Mouse (Mus musculus) neural tube, embryonic 15.5 days (tissue): ENCODE data around the gene Meox2. TPM values are rescaled to one million over a fixed set of nuclear protein-coding genes. Genes with fewer than 3 reads are reported as not detected.

Experiments used
- ATAC-seq: fragments of 200-750 bp; cut with Nextera tagmentation; 2 replicates; pipeline ENCODE4 v1.8.0; 2017; ENCODE audit warnings: mild to moderate bottlenecking, moderate TSS enrichment, moderate library complexity; ENCODE audit not compliant: low FRiP score
- H3K27ac ChIP-seq: fragments of 300-500 bp; sonication (generic); replicated peaks from 2 replicates; pipeline ENCODE4 v1.5.1; 2015; ENCODE audit warnings: mild to moderate bottlenecking, inconsistent platforms
- H3K27me3 ChIP-seq: fragments of 300-500 bp; sonication (generic); replicated peaks from 2 replicates; pipeline ENCODE4 v1.6.1; 2015; ENCODE audit warnings: inconsistent platforms
- H3K36me3 ChIP-seq: fragments of 300-500 bp; sonication (generic); 2 replicates; pipeline ENCODE4 v1.6.1; 2015; ENCODE audit warnings: inconsistent platforms
- H3K4me1 ChIP-seq: fragments of 300-500 bp; sonication (generic); 2 replicates; pipeline ENCODE4 v1.6.1; 2015; ENCODE audit warnings: inconsistent platforms
- H3K4me2 ChIP-seq: fragments of 300-500 bp; sonication (generic); 2 replicates; pipeline ENCODE4 v1.6.1; 2015; ENCODE audit warnings: inconsistent platforms, mild to moderate bottlenecking, moderate library complexity
- H3K4me3 ChIP-seq: fragments of 300-500 bp; sonication (generic); replicated peaks from 2 replicates; pipeline ENCODE4 v1.5.1; 2015; ENCODE audit warnings: mild to moderate bottlenecking, inconsistent platforms
- H3K9ac ChIP-seq: fragments of 300-500 bp; sonication (generic); replicated peaks from 2 replicates; pipeline ENCODE4 v1.6.1; 2015; ENCODE audit warnings: mild to moderate bottlenecking, inconsistent platforms
- H3K9me3 ChIP-seq: fragments of 300-500 bp; sonication (generic); replicated peaks from 2 replicates; pipeline ENCODE4 v1.6.1; 2016; ENCODE audit warnings: inconsistent platforms
- WGBS: fragments of 180-500 bp; shearing (Covaris S2); methylation state at CpG from one replicate; pipeline ENCODE4 v1.1.7; 2015; ENCODE audit warnings: mixed read lengths; 5-methylcytosine and 5-hydroxymethylcytosine counted together
- polyA plus RNA-seq: library from polyadenylated mRNA; unstranded; fragments of >200 nt; fragmentation: Nextera tagmentation; extraction: Ambion mirVana; gene quantifications from 2 replicates; pipeline ENCODE4 v1.2.1, GENCODE M21; 2015

The Meox2 gene
- polyA plus RNA-seq, 1 experiment from 2014 or later = 1.7 TPM

GRCm38 (mm10) chr12:37142080-37142703 lies 33.9 kb downstream of the Meox2 start:
- Histone ChIP-seq H3K4me3 (no peak overlapping the region), H3K9me3 (no peaks in the 10 kb centered on the region), H3K27me3 (no peaks in the 10 kb centered on the region), H3K27ac (no peak overlapping the region), H3K36me3 (no peaks in the 10 kb centered on the region), H3K9ac (no peak overlapping the region), H3K4me2 (no peak overlapping the region), H3K4me1 (no peaks in the 10 kb centered on the region)
- no peak for ATAC-seq
- WGBS = 24% methylated on average over 3 of the region's 3 CpGs

GRCm38 (mm10) chr12:37143879-37144278 lies 35.5 kb downstream of the Meox2 start:
- 96% methylated on average over 1 of the region's 1 CpGs for WGBS
- Histone ChIP-seq H3K9ac (no peak overlapping the region), H3K4me2 (no peak overlapping the region), H3K27me3 (no peaks in the 10 kb centered on the region), H3K36me3 (no peaks in the 10 kb centered on the region), H3K27ac (no peak overlapping the region), H3K4me1 (no peaks in the 10 kb centered on the region), H3K9me3 (no peaks in the 10 kb centered on the region), H3K4me3 (no peak overlapping the region)
- no peak for ATAC-seq

- H3K9ac ChIP-seq = no peak overlapping the region
- no peaks in the 10 kb centered on the region for H3K27me3 ChIP-seq
- H3K27ac ChIP-seq = no peak overlapping the region
- H3K4me3 ChIP-seq = no peak overlapping the region
- H3K4me1 ChIP-seq = no peaks in the 10 kb centered on the region
- no peaks in the 10 kb centered on the region for H3K36me3 ChIP-seq
- no peaks in the 10 kb centered on the region for H3K9me3 ChIP-seq
- no peak for ATAC-seq
- H3K4me2 ChIP-seq = no peak overlapping the region
These were observed 59.4 kb downstream of the Meox2 start for GRCm38 (mm10) chr12:37167742-37168141.

GRCm38 (mm10) chr12:37173324-37173723 lies 65.0 kb downstream of the Meox2 start:
- WGBS = 90% methylated on average over 3 of the region's 3 CpGs
- no peaks in the 10 kb centered on the region for H3K36me3 ChIP-seq
- no peaks in the 10 kb centered on the region for H3K9me3 ChIP-seq
- no peaks in the 10 kb centered on the region for H3K4me1 ChIP-seq
- no peak overlapping the region for H3K9ac ChIP-seq
- no peak overlapping the region for H3K4me2 ChIP-seq
- H3K27me3 ChIP-seq = no peaks in the 10 kb centered on the region
- H3K27ac ChIP-seq = no peak overlapping the region
- ATAC-seq = no peak
- H3K4me3 ChIP-seq = no peak overlapping the region

- Histone ChIP-seq H3K36me3 (no peaks in the 10 kb centered on the region), H3K9me3 (no peaks in the 10 kb centered on the region), H3K27me3 (no peaks in the 10 kb centered on the region), H3K27ac (no peak overlapping the region), H3K4me3 (no peak overlapping the region), H3K4me1 (no peaks in the 10 kb centered on the region), H3K4me2 (no peak overlapping the region), H3K9ac (no peak overlapping the region)
- ATAC-seq = no peak
These were observed 75.3 kb downstream of the Meox2 start for GRCm38 (mm10) chr12:37183689-37184088.

GRCm38 (mm10) chr12:37188940-37189488 lies 80.7 kb downstream of the Meox2 start:
- whole genome bisulfite sequencing = 66% methylated on average over 5 of the region's 5 CpGs
- no peaks in the 10 kb centered on the region for H3K4me1 ChIP-seq
- H3K27ac ChIP-seq = no peak overlapping the region
- no peak overlapping the region for H3K9ac ChIP-seq
- H3K27me3 ChIP-seq = no peaks in the 10 kb centered on the region
- H3K36me3 ChIP-seq = no peaks in the 10 kb centered on the region
- no peak overlapping the region for H3K4me3 ChIP-seq
- ATAC-seq = no peak
- H3K9me3 ChIP-seq = no peaks in the 10 kb centered on the region
- H3K4me2 ChIP-seq = no peak overlapping the region

Other genes with a start within 250 kb of the Meox2 start
- 1.1 and 1.7 TPM in 2 replicates for gene Agmo, start 133.1 kb downstream of the Meox2 start, polyA plus RNA-seq